Mouse (Mus musculus) spleen, adult 12 weeks (tissue): ENCODE results near the gene Dcaf6.

Experiments
- DNase-seq: peaks from one replicate; pipeline ENCODE4 v3.0.0; 2022; ENCODE audit warnings: low spot score

The Dcaf6 gene

GRCm38 (mm10) chr1:165321393-165321861 lies 138.8 kb downstream of the Dcaf6 start:
- no peak for DNase-seq

GRCm38 (mm10) chr1:165320141-165320934 lies 139.9 kb downstream of the Dcaf6 start:
- DNase-seq = peak; percentile 27

GRCm38 (mm10) chr1:165316361-165316760 lies 143.9 kb downstream of the Dcaf6 start:
- no peak for DNase-seq

GRCm38 (mm10) chr1:165308180-165308579 lies 152.1 kb downstream of the Dcaf6 start:
- DNase-seq = no peak

GRCm38 (mm10) chr1:165304341-165304740 lies 155.9 kb downstream of the Dcaf6 start:
- DNase-seq = no peak

GRCm38 (mm10) chr1:165303209-165303608 lies 157.1 kb downstream of the Dcaf6 start:
- DNase-seq = no peak

- DNase-seq = no peak
These were observed 157.6 kb downstream of the Dcaf6 start for GRCm38 (mm10) chr1:165302455-165303208.

- DNase-seq = no peak
These were observed 158.7 kb downstream of the Dcaf6 start for GRCm38 (mm10) chr1:165301567-165301966.

GRCm38 (mm10) chr1:165301108-165301507 lies 159.2 kb downstream of the Dcaf6 start:
- no peak for DNase-seq

GRCm38 (mm10) chr1:165295489-165295888 lies 164.8 kb downstream of the Dcaf6 start, which contains the start of gene Gpr161:
Gene Gpr161 (plus strand): TSS chr1:165295789.
- no peak for DNase-seq

- DNase-seq = no peak
These were observed 168.7 kb downstream of the Dcaf6 start for GRCm38 (mm10) chr1:165291606-165292005.

- DNase-seq = peak; percentile 11
These were observed 170.4 kb downstream of the Dcaf6 start for GRCm38 (mm10) chr1:165289831-165290230.

GRCm38 (mm10) chr1:165288165-165288564 lies 172.1 kb downstream of the Dcaf6 start:
- no peak for DNase-seq

GRCm38 (mm10) chr1:165284096-165284495 lies 176.2 kb downstream of the Dcaf6 start:
- no peak for DNase-seq

GRCm38 (mm10) chr1:165282967-165283345 lies 177.3 kb downstream of the Dcaf6 start:
- no peak for DNase-seq

- DNase-seq = no peak
These were observed 177.9 kb downstream of the Dcaf6 start for GRCm38 (mm10) chr1:165282222-165282966.

GRCm38 (mm10) chr1:165281351-165282221 lies 178.7 kb downstream of the Dcaf6 start:
- no peak for DNase-seq

- no peak for DNase-seq
These were observed 179.5 kb downstream of the Dcaf6 start for GRCm38 (mm10) chr1:165280741-165281140.
